Mouse (Mus musculus) forebrain, embryonic 10.5 days (tissue): ENCODE measurements around the gene Tll2. TPM values are rescaled to one million over a fixed set of nuclear protein-coding genes. Genes with fewer than 3 reads are reported as not detected.

ENCODE experiments used
- DNase-seq: peaks from one replicate; pipeline ENCODE4 v3.0.0-alpha.2; 2017; ENCODE audit warnings: low spot score; ENCODE audit errors: extremely low spot score
- H3K27ac ChIP-seq: fragments of 300-500 bp; sonication (generic); 2 replicates; pipeline ENCODE4 v1.5.1; 2016; ENCODE audit warnings: mild to moderate bottlenecking
- H3K27me3 ChIP-seq: fragments of 300-500 bp; sonication (generic); 2 replicates; pipeline ENCODE4 v1.6.1; 2016; ENCODE audit warnings: mild to moderate bottlenecking; ENCODE audit not compliant: poor library complexity, severe bottlenecking
- H3K36me3 ChIP-seq: fragments of 300-500 bp; sonication (generic); replicated peaks from 2 replicates; pipeline ENCODE4 v1.6.1; 2016; ENCODE audit warnings: mild to moderate bottlenecking, moderate library complexity
- H3K4me1 ChIP-seq: fragments of 300-500 bp; sonication (generic); 2 replicates; pipeline ENCODE4 v1.6.1; 2016
- H3K4me3 ChIP-seq: fragments of 300-500 bp; sonication (generic); 2 replicates; pipeline ENCODE4 v1.5.1; 2016; ENCODE audit warnings: mild to moderate bottlenecking, moderate library complexity
- H3K9me3 ChIP-seq: fragments of 300-500 bp; sonication (generic); 2 replicates; pipeline ENCODE4 v1.6.1; 2016; ENCODE audit warnings: mild to moderate bottlenecking, moderate library complexity
- WGBS: fragments of 180-500 bp; shearing (Covaris S2); methylation state at CpG from one replicate; pipeline ENCODE4 v1.1.7; 2016; 5-methylcytosine and 5-hydroxymethylcytosine counted together
- polyA plus RNA-seq: library from polyadenylated mRNA; unstranded; fragments of >200 nt; fragmentation: Nextera tagmentation; extraction: Ambion mirVana; gene quantifications from 2 replicates; pipeline ENCODE4 v1.2.1, GENCODE M21; 2016

Tll2 gene
- polyA plus RNA-seq, 1 experiment from 2014 or later, result 1.1 TPM

DNA sequence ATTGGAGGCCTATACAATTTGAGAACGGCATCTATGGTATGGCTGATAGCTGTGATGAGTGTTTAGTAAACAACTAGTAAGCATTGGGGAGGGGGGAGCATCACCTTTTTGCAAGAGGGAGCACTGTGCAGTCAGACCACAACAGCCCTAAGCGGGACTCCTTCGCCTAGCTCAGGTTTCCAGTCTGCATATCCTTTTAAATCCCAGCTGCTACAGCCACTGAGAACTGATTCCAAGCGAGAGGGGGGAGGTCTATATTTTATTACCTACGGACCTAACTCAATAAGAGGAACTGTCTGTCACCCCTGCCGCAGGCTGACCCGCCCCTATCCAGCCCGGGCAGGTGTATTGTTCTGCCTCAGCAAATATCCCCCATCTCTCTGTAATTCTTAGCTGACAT, 99.1 kb downstream of the Tll2 start:
- H3K9me3 ChIP-seq, result no peaks in the 10 kb centered on the region
- H3K4me3 ChIP-seq, result no peak overlapping the region
- no peaks in the 10 kb centered on the region for H3K36me3 ChIP-seq
- peaks cover 57% of the 10 kb centered on the region for H3K4me1 ChIP-seq
- no peak for DNase-seq
- peaks cover 64% of the 10 kb centered on the region for H3K27me3 ChIP-seq
- H3K27ac ChIP-seq, result no peak overlapping the region
- 78% methylated on average over 8 of the region's 8 CpGs for WGBS

DNA sequence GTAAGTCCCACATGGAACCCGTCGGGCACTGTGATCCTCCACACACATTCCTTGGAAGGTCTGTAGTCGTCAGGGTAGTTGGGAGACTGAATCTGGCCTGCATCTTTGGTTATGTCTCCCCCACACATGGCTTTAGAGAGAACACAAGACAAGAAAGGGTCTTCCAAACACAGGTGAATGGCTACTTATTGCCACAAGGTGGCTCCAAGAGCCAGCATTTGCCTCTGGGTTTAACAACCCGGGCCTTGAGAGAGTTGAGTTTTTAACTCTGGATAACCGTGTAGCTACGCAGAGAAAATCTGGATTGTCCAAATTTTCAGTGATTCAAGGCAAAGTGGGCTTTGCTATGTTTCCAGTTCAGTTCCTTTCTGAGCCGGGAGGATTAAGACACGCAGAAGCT, 101.7 kb downstream of the Tll2 start:
- H3K36me3 ChIP-seq, result no peaks in the 10 kb centered on the region
- DNase-seq, result no peak
- no peaks in the 10 kb centered on the region for H3K9me3 ChIP-seq
- 46% methylated on average over 8 of the region's 8 CpGs for WGBS
- H3K27me3 ChIP-seq, result peaks cover 47% of the 10 kb centered on the region
- H3K4me1 ChIP-seq, result peaks cover 40% of the 10 kb centered on the region
- no peak overlapping the region for H3K27ac ChIP-seq
- H3K4me3 ChIP-seq, result no peak overlapping the region

DNA sequence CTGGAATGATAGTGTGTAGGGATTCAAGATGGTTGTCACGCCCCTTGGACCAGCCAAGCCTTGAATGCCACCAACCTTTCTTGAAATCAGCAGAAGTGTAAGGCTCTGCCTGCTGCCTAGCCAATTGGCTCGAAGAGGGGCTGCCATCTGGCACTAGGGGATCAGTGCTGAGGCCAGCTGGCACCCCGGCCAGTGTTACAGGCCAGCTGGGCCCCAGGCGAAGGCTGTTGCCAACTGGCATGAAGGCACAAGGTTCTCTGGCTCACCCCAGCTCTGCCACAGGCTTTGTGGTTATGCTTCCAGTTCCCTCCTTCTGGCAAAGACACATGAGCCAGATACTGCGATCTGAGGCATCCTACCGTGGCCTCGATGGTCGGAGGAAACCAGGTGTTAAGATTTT, 105.2 kb downstream of the Tll2 start:
- no peak for DNase-seq
- 87% methylated on average over 8 of the region's 8 CpGs for WGBS
- Histone ChIP-seq H3K27me3 (peaks cover 30% of the 10 kb centered on the region), H3K9me3 (no peaks in the 10 kb centered on the region), H3K36me3 (no peaks in the 10 kb centered on the region), H3K4me3 (no peak overlapping the region), H3K27ac (no peak overlapping the region), H3K4me1 (peaks cover 18% of the 10 kb centered on the region)

DNA sequence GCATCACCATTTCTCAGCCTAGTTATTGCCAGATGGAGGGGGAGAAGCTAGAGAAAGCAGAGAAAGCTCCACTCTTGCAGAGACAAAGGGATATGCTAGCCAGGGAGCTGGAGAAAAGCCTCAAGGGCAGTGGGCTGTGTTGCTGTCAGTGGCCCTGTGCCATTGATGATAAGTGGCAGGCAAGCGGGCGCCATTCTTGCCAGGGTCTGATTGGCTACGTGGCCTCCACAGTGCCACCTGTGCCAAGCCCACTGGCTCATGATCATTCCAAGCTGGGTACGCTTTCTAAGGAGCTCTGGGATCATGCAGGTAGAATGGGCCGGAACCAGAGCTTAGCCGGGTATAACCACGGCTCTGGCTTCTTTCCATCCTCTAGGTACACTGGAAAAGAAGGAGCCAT, 105.8 kb downstream of the Tll2 start:
- Histone ChIP-seq H3K27me3 (peaks cover 27% of the 10 kb centered on the region), H3K36me3 (no peaks in the 10 kb centered on the region), H3K27ac (no peak overlapping the region), H3K4me1 (peaks cover 17% of the 10 kb centered on the region), H3K4me3 (no peak overlapping the region), H3K9me3 (no peaks in the 10 kb centered on the region)
- no peak for DNase-seq
- 94% methylated on average over 7 of the region's 7 CpGs for WGBS

DNA sequence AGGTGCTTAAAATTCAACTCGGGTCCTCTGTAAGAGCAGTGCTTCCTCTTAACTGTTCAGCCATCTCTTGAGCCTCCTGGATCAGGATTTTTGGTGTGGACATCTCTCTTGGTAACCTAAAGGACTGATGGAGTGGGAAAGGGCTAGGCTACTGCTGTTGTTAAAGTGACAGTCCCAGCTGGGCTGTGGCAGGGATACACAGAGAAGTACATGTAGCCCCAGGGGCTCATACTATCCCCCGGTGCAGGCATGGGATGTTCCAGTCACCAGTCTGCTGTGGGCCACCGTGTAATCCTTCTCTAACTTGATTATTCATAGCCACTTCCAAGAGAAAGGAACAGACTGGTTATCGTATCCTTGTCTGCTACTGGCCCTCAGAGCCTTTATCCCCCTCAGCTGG, 109.6 kb downstream of the Tll2 start:
- 68% methylated on average over 4 of the region's 4 CpGs for WGBS
- H3K27me3 ChIP-seq, result 0 out of 2 replicates have a peak, but pooled peaks cover 12% of the 10 kb centered on the region

DNA sequence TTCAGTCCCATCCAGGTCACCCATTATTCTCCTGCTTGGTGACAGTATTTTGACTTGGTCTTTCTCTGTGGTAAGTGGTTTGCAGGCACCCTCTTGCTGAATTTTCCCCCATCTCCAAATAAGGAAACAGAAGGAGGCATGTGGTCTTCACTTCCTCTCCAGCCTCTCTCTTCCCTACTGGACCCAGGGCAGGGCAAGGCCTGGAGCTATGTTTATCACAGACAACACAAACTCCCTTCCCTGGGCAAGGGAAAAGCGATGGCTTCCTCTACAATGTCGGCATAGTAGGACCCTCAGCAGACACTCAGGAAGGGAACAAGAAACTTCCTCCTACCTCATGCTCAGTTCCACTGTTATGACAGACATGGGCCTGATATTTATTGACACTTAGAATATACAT, 114.7 kb downstream of the Tll2 start:
- Histone ChIP-seq H3K4me3 (no peak overlapping the region), H3K36me3 (no peaks in the 10 kb centered on the region), H3K27me3 (peaks cover 31% of the 10 kb centered on the region), H3K9me3 (no peaks in the 10 kb centered on the region), H3K4me1 (peaks cover 17% of the 10 kb centered on the region), H3K27ac (no peak overlapping the region)
- DNase-seq, result no peak
- WGBS, result 78% methylated on average over 2 of the region's 2 CpGs

More for the DNA sequence above, 109.6 kb downstream of the Tll2 start:
- Histone ChIP-seq H3K36me3 (no peaks in the 10 kb centered on the region), H3K27ac (no peak overlapping the region), H3K4me3 (no peak overlapping the region), H3K9me3 (no peaks in the 10 kb centered on the region), H3K4me1 (peaks cover 11% of the 10 kb centered on the region)
- DNase-seq, result no peak

DNA sequence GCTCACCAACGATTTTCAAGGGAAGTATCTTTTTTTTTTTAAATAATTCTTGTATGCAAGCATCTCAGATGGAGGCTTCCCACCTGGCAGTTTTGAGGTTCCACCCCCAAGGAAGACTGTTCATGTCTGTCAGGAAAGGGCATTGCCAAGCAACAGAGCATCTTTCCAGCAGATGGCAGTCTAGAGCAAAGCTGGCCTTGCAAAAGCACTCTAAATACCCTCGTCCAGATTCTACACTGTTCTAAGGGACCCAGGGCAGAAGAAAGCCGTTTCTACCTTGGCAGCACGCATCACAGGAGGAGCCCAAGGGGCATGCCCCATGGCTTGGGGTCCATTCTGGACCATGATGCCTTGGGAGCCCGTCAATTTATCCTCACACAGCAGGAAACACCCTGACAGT, 116.8 kb downstream of the Tll2 start:
- peak; percentile 64 for DNase-seq
- Histone ChIP-seq H3K9me3 (no peaks in the 10 kb centered on the region), H3K4me3 (no peak overlapping the region), H3K27ac (no peak overlapping the region), H3K4me1 (peaks cover 17% of the 10 kb centered on the region), H3K36me3 (no peaks in the 10 kb centered on the region), H3K27me3 (peaks cover 31% of the 10 kb centered on the region)
- 15% methylated on average over 5 of the region's 5 CpGs for WGBS

DNA sequence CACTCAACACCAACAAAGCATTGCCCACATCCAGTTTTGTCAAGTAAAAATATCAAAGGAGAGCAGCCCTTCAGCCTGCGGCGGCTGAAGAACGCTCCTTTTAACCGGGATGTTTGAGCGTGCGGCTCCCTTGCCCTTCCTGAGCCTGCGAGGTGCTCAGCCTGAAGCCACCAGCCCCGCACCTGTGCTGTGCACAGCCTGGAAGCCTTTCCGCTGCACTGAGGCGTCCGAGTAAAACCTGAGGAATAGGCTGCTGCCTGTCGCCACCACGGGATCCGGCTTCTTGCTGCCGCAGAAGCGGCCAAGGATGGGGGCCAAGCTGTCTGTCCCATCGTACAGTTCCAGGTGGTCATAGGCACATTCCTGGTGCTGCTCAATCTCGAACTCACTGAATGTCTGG, 118.1 kb downstream of the Tll2 start:
- peak overlapping the region; percentile 20 for H3K4me3 ChIP-seq
- DNase-seq, result no peak
- H3K27ac ChIP-seq, result peak overlapping the region; percentile 48; the same call in 1 of the 2 replicates
- H3K36me3 ChIP-seq, result no peaks in the 10 kb centered on the region
- WGBS, result 43% methylated on average over 18 of the region's 18 CpGs
- H3K27me3 ChIP-seq, result peaks cover 31% of the 10 kb centered on the region
- H3K4me1 ChIP-seq, result peaks cover 17% of the 10 kb centered on the region
- H3K9me3 ChIP-seq, result no peaks in the 10 kb centered on the region

DNA sequence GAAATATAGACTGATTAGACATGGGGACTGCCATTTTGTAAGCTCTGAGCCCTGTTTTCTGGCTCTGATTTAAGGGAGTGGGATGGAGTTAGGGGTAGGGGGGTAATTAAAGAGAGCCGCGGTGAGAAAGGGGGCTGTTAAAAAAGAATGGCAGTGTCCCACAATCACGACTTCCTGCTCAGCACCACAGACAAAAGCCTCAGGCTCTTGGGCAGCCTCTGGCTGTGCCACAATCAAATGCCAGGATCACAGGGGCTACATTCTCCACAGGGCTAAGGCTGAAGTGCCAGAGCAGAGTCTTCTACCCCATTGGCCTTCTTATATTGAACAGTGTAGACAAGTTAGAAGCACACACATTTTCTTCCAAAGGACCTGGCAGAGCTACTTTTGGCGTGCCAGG, 118.7 kb downstream of the Tll2 start:
- Histone ChIP-seq H3K36me3 (no peaks in the 10 kb centered on the region), H3K4me1 (peaks cover 17% of the 10 kb centered on the region), H3K27ac (no peak overlapping the region), H3K9me3 (no peaks in the 10 kb centered on the region), H3K4me3 (no peak overlapping the region), H3K27me3 (peaks cover 31% of the 10 kb centered on the region)
- 64% methylated on average over 4 of the region's 4 CpGs for WGBS
- DNase-seq, result no peak

DNA sequence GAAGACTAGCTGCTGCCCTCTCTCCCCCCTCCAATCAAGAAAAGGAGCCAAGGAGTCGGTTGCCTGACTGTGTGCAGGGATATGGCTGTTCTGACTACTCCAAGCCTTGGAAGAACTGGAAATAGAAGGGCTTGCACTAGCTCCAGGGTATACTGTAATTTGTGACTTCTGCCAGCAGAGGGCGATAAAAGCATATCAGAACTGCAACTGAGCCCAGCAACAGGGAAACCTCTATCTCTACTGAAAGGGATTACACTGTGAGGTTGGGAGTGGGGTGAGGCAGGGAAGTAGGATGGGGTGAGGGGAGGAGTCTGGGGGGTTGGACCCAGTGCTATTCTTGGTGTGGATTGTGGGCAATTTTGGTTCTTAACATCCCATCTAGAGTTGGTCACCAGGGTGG, 119.9 kb downstream of the Tll2 start:
- WGBS, result 4% methylated on average over 2 of the region's 2 CpGs
- no peaks in the 10 kb centered on the region for H3K36me3 ChIP-seq
- H3K4me1 ChIP-seq, result peaks cover 22% of the 10 kb centered on the region
- H3K4me3 ChIP-seq, result no peak overlapping the region
- H3K27me3 ChIP-seq, result peaks cover 31% of the 10 kb centered on the region
- DNase-seq, result peak; percentile 80
- H3K27ac ChIP-seq, result no peak overlapping the region
- H3K9me3 ChIP-seq, result no peaks in the 10 kb centered on the region

DNA sequence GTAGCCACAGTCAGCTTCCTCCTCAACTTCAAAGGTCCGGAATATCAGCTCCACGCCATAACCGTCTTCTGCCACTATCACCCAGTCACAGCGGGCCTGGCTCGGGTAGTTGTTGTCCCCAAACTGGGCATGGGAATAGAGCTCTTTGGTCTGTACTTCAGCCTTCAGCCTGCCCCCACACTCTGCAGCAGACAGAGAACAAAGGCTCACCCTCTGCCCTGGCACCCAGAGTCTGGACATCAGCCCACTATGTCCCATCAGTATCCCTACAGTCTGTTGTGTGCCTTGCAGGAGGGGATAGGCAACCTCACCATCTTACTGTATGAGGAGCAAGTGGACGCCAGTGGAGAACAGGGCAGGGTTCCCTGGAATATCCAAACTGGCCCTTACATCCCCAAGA, 120.3 kb downstream of the Tll2 start:
- Histone ChIP-seq H3K4me3 (no peak overlapping the region), H3K27ac (no peak overlapping the region), H3K27me3 (peaks cover 31% of the 10 kb centered on the region), H3K36me3 (no peaks in the 10 kb centered on the region), H3K4me1 (peaks cover 26% of the 10 kb centered on the region), H3K9me3 (no peaks in the 10 kb centered on the region)
- DNase-seq, result no peak
- 85% methylated on average over 6 of the region's 6 CpGs for WGBS

DNA sequence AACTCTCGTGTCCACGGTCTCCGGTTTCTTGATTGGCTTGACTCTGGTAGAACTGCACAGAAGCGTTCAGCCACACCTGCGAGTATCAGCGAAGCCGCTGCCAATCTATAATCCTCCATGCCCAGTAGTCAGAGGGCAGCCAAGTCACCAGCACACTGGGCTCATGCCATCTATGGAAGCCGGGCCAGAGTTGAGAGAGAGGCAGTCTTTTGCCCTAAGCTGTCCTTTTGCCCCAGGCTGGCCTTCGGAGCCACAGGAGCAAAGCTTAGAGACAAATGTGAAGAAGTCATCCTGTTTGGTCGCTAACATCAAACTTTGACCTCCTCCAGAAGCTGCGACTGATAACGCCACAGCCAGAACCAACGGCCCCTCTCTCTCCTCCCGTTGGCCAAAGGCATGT, 123.0 kb downstream of the Tll2 start:
- Histone ChIP-seq H3K9me3 (no peaks in the 10 kb centered on the region), H3K4me1 (peaks cover 22% of the 10 kb centered on the region), H3K4me3 (no peak overlapping the region), H3K27ac (no peak overlapping the region), H3K36me3 (no peaks in the 10 kb centered on the region), H3K27me3 (peaks cover 20% of the 10 kb centered on the region)
- no peak for DNase-seq
- WGBS, result 92% methylated on average over 14 of the region's 14 CpGs

DNA sequence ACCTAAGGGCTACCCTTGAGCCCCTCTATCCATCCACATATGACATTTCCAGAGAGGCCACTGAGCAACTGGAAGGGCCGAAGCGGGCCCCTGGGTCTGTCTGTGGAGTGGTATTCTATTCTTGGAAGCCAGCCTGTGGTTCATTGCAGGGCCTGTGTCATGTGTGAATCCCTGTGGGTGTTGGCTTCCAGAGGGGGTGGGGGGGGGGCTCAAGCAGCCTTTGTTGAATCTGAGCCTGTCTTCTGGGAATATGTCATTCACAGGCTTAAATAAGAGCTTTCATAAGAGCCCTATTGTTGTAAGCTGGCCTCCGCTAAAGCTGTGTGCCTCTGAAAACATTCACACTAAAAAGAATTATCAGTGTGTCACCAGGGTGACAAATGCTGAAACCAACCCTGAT, 125.0 kb downstream of the Tll2 start:
- no peaks in the 10 kb centered on the region for H3K36me3 ChIP-seq
- H3K9me3 ChIP-seq, result no peaks in the 10 kb centered on the region
- no peak overlapping the region for H3K4me3 ChIP-seq
- H3K4me1 ChIP-seq, result peaks cover 13% of the 10 kb centered on the region
- peak overlapping the region; percentile 74 for H3K27ac ChIP-seq
- DNase-seq, result no peak
- H3K27me3 ChIP-seq, result peaks cover 3% of the 10 kb centered on the region; the same call in 1 of the 2 replicates
- WGBS, result 62% methylated on average over 3 of the region's 3 CpGs

DNA sequence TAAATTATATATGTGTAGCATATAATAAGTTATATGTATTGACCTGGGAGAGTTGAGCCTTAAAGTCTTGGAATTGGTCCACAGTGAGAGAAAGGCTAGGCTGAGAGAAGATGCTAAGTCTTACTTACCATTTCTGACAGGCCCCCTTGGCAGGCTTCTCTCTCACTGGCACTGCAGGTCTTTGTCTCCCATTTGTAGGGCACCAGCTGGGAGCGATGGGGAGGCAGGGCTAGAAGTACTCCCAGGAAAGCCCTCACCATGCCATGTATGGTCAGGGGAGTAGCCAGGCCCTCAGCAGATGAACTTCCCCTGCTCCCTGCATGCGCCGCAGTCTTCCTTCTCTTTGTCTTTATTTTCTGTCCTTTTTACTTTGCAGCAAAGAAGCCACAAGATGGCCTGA, 129.7 kb downstream of the Tll2 start, which contains the start of gene Opalin:
Opalin (minus strand) TSS at position 208 of the 400 bp plus-strand sequence.
- H3K27ac ChIP-seq, result no peak within 1 kb of the TSS
- H3K4me3 ChIP-seq, result no peak within 1 kb of the TSS
- 82% methylated on average over 3 of the region's 3 CpGs for WGBS
- no peaks in the 10 kb centered on the region for H3K36me3 ChIP-seq
- H3K4me1 ChIP-seq, result peaks cover 10% of the 10 kb centered on the region
- DNase-seq, result no peak
- H3K9me3 ChIP-seq, result no peaks in the 10 kb centered on the region
- H3K27me3 ChIP-seq, result no peaks in the 10 kb centered on the region
